Mouse (Mus musculus): Measurements from ENCODE around the gene Sufu.

Gene Sufu

DNA sequence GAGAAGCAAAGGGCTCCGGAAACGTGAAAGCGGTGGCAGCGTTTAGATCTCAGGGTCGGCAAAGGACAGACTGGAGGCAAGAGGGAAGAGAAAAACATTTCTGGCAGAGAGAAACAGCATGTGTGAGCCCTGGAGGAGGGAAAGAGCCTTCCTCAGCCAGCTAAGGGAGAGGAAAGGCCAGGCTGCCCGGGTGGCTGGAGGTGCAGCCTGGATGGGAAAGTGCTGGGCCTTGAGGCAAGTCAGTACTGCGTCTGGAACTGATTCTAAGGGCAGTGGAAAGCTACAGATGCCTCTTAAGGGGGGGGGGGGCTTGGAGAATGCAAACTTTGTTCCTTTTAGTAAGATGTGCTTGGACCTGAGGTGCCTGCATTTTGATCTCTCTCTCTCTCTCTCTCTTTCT is 37.0 kb downstream of the Sufu start:
- no peak for DNase-seq (ENCODE audit: low spot score)

- no peak for DNase-seq (ENCODE audit: low spot score)
These were observed 37.5 kb downstream of the Sufu start for GRCm38 (mm10) chr19:46434148-46434547.

- DNase-seq (ENCODE audit: low spot score) = no peak
These were observed 37.9 kb downstream of the Sufu start for GRCm38 (mm10) chr19:46434591-46434990.

GRCm38 (mm10) chr19:46435492-46435891 is 38.8 kb downstream of the Sufu start:
- DNase-seq (ENCODE audit: low spot score) = no peak

- DNase-seq (ENCODE audit: low spot score) = no peak
These were observed 46.8 kb downstream of the Sufu start for GRCm38 (mm10) chr19:46443509-46443908.

DNA sequence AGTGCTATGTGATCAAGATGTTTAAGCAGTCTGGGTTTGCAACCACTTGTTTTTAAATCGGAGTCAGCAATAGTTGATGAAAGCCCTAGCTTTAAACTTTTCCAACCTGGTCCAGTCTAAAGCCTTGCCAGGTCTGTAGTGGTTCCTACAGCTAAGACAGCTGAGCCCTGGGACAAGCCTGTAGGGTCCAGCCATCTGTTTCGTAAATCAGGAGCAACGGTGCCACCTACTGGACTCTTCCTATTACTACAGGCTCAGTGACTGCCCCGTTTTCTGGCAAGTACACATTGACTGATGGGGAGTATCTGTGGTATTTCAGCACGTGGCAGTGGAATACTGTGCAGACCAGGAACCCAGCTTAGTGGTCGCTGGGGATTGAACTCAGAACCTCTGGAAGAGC is 47.5 kb downstream of the Sufu start:
- peak; percentile 59 for DNase-seq (ENCODE audit: low spot score)

DNA sequence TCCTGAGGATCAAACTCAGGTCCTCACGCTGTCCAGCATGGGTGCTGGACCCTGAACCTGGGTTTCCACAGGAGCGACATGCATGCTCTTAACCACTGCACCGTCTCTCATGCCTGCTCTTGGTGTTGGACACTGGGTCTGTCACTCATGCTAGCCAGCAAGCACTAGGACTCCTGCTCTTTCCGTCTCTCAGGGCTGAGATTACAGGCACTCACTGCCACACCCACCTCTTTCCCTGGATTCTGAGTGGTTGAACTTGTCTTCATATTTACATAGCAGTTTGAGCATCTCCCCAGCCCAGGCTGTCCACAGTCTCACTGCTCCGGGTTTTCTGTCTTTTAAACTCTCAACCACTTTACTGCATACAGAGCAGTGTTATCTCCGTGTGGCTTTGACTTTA is 48.9 kb downstream of the Sufu start:
- no peak for DNase-seq (ENCODE audit: low spot score)

DNA sequence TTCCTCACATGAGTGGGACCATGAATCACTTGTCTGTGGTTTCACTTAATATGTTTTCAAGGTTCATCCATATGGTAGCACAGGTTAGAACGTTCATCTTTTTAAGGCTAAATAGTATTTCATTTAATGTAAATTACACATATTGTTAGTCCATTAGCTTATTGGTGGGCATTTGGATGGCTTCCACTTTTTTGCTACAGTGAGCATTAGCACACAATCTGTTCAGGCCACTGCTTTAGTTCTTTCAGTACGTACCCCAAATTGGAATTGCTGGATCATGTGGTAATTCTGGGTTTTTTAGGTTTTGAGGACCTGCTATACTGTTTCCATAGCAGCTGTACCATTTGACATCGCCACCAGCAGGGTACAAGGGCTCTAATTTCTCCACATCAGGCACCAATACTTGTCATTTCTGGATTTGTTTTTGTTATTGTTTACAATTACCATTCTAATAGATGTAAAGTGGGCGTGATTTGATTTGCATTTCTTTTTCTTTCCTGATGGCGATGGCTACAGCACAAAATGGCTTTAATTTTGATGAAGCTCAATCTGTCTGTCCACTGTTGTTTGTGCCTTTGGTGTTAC is 49.8 kb downstream of the Sufu start:
- DNase-seq (ENCODE audit: low spot score) = no peak

DNA sequence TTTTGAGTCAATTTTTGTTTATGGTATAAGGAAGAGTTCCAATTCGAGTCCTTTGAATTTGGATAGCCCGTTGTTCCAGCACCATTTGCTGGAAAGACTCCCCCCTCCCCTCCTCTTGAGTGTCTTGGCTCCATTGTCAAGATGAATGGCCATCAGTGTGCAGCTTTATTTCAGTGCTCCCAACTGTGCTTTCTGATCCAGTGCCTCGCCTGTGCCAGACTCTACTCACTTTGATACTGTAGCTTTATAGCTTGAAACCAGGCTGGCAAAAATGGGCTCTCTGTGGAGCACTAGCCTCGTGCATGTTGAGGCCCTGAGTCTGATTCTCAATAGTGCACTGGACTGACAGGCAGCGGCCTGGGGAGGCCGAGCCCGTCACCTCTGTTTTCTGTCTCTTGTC is 50.4 kb downstream of the Sufu start:
- no peak for DNase-seq (ENCODE audit: low spot score)

- DNase-seq (ENCODE audit: low spot score) = no peak
These were observed 51.2 kb downstream of the Sufu start for GRCm38 (mm10) chr19:46447911-46448310.

GRCm38 (mm10) chr19:46449261-46450005 is 52.7 kb downstream of the Sufu start:
- no peak for DNase-seq (ENCODE audit: low spot score)

GRCm38 (mm10) chr19:46452052-46452827 is 55.5 kb downstream of the Sufu start:
- no peak for DNase-seq (ENCODE audit: low spot score)

DNA sequence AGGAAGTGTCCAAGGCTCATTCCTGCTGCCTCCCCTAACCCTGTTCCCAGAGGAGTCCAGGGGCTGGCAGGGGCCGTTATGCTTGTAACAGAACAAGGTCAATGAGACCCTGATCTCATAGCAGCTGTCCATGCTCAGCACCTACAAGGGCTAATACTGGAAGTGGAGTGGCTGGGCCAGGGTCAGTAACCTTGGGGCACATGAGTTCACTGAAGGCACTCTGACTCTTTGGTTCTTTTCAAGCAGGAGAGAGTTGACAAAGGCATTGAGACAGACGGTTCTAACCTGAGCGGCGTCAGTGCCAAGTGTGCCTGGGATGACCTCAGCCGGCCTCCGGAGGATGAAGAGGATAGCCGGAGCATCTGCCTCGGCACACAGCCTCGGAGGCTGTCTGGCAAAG is 56.2 kb downstream of the Sufu start:
- DNase-seq (ENCODE audit: low spot score) = no peak

- DNase-seq (ENCODE audit: low spot score) = no peak
These were observed 57.6 kb downstream of the Sufu start for GRCm38 (mm10) chr19:46454126-46454880.

- no peak for DNase-seq (ENCODE audit: low spot score)
These were observed 58.3 kb downstream of the Sufu start for GRCm38 (mm10) chr19:46455032-46455431.

DNA sequence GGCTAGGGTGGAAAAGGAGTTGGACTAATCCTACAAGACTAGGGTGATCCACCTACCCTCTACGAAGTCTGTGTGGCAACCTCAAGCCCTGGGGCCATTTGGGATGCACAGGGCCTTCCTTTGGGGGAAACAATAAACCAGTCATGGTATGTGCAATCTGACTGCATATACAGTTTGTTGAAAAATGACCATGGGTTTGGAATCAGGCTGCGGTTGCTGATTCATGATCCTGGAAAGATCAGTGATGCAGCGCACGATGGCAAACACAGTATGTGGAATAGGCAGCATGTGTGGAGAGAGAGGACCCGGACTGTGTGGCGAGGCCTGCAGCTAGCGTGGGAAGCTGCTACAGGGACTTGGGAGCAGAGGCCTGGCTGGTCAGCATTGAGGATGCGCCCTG is 58.9 kb downstream of the Sufu start:
- no peak for DNase-seq (ENCODE audit: low spot score)

GRCm38 (mm10) chr19:46456018-46456735 is 59.5 kb downstream of the Sufu start:
- no peak for DNase-seq (ENCODE audit: low spot score)

DNA sequence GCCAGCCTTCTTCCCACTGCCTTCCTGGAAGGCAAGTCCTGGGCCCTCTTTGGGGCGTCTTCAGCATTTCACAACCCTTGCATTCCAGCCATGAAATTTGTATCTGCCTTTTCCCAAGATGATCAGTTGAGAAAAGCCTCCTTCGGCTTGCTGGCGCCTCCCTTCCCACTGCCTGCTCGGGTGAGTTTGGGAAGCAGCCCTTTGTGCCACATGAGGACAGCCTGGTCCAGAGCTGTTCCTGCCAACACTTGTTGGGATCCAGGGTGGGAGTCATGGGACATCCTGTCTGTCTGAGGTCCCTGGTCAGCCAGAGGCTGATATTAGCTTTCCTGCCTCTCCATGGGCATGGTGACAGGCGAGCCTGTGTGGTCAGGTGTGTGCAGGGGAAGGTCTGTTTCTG is 61.1 kb downstream of the Sufu start:
- no peak for DNase-seq (ENCODE audit: low spot score)

DNA sequence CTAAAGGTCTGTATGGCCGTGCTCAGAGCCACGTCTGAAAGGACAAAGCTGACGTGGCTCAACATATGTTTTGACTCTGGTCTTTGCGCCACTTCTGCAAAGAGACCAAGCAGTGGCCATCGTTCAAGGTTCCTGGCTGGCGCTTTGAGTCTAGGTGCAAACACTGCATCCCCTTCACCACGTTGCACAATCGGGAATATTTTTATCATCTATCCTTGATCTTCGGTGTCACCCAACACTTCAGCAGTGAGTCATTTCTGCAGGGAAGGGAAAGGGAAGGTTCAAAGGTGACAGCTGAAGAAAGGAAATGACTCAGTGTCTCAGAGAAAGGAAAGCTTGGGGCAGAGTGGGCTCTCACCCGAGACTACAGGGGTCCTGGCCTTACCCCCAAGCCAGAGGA is 62.6 kb downstream of the Sufu start:
- no peak for DNase-seq (ENCODE audit: low spot score)

- no peak for DNase-seq (ENCODE audit: low spot score)
These were observed 63.2 kb downstream of the Sufu start for GRCm38 (mm10) chr19:46459889-46460288.

- no peak for DNase-seq (ENCODE audit: low spot score)
These were observed 65.9 kb downstream of the Sufu start for GRCm38 (mm10) chr19:46462574-46462973.

DNA sequence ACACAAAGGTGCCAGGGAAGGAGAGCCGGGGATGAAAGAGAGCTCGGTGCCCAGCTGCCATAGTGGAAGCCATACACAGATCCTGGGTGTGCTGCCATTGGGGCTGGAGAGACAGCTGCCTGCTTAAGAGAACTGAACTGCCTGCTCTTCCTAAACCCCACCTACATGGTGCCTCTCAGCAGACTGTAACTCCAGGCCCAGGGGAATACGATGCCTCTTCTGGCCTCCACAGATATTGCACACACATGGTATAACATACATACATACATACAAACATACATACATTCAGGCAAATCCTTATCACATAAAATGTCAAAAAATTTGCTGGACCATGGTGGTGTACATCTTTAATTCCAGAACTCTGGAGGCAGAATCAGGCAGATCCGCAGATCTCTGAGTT is 66.8 kb downstream of the Sufu start:
- no peak for DNase-seq (ENCODE audit: low spot score)
